Mouse (Mus musculus) intestine, embryonic 15.5 days (tissue): ENCODE measurements around the gene Chrnd. TPM values are rescaled to one million over a fixed set of nuclear protein-coding genes. Genes with fewer than 3 reads are reported as not detected.

Experiments used
- ATAC-seq: fragments of 200-750 bp; cut with Nextera tagmentation; 2 replicates; pipeline ENCODE4 v1.8.0; 2017; ENCODE audit warnings: moderate TSS enrichment, moderate library complexity
- H3K27ac ChIP-seq: fragments of 300-500 bp; sonication (generic); 2 replicates; pipeline ENCODE4 v1.5.1; 2015; ENCODE audit warnings: mild to moderate bottlenecking, inconsistent platforms
- H3K27me3 ChIP-seq: fragments of 300-500 bp; sonication (generic); replicated peaks from 2 replicates; pipeline ENCODE4 v1.6.1; 2015; ENCODE audit warnings: inconsistent platforms
- H3K36me3 ChIP-seq: fragments of 300-500 bp; sonication (generic); 2 replicates; pipeline ENCODE4 v1.6.1; 2015; ENCODE audit warnings: inconsistent platforms
- H3K4me1 ChIP-seq: fragments of 300-500 bp; sonication (generic); replicated peaks from 2 replicates; pipeline ENCODE4 v1.6.1; 2015; ENCODE audit warnings: inconsistent platforms
- H3K4me2 ChIP-seq: fragments of 300-500 bp; sonication (generic); replicated peaks from 2 replicates; pipeline ENCODE4 v1.6.1; 2015; ENCODE audit warnings: mild to moderate bottlenecking, inconsistent platforms
- H3K4me3 ChIP-seq: fragments of 300-500 bp; sonication (generic); replicated peaks from 2 replicates; pipeline ENCODE4 v1.5.1; 2015; ENCODE audit warnings: inconsistent platforms
- H3K9ac ChIP-seq: fragments of 300-500 bp; sonication (generic); 2 replicates; pipeline ENCODE4 v1.6.1; 2015; ENCODE audit warnings: inconsistent platforms
- H3K9me3 ChIP-seq: fragments of 300-500 bp; sonication (generic); 2 replicates; pipeline ENCODE4 v1.6.1; 2016; ENCODE audit warnings: inconsistent platforms
- WGBS: fragments of 180-500 bp; shearing (Covaris S2); methylation state at CpG from one replicate; pipeline ENCODE4 v1.1.7; 2015; 5-methylcytosine and 5-hydroxymethylcytosine counted together
- polyA plus RNA-seq: library from polyadenylated mRNA; unstranded; fragments of >200 nt; fragmentation: Nextera tagmentation; extraction: Ambion mirVana; gene quantifications from 2 replicates; pipeline ENCODE4 v1.2.1, GENCODE M21; 2015

Chrnd gene
- polyA plus RNA-seq, 1 experiment from 2014 or later, result not detected

GRCm38 (mm10) chr1:87214748-87215147 lies 24.3 kb downstream of the Chrnd start:
- peak overlapping the region; percentile 98 for H3K9ac ChIP-seq
- no peak for ATAC-seq
- peak overlapping the region; percentile 67 for H3K4me2 ChIP-seq
- no peak overlapping the region for H3K27ac ChIP-seq
- WGBS, result 7% methylated on average over 4 of the region's 4 CpGs
- no peaks in the 10 kb centered on the region; the same call in 1 of the 2 replicates for H3K36me3 ChIP-seq
- H3K4me3 ChIP-seq, result peak overlapping the region; percentile 92
- peaks cover 10% of the 10 kb centered on the region for H3K4me1 ChIP-seq
- no peaks in the 10 kb centered on the region for H3K27me3 ChIP-seq
- no peaks in the 10 kb centered on the region for H3K9me3 ChIP-seq

DNA sequence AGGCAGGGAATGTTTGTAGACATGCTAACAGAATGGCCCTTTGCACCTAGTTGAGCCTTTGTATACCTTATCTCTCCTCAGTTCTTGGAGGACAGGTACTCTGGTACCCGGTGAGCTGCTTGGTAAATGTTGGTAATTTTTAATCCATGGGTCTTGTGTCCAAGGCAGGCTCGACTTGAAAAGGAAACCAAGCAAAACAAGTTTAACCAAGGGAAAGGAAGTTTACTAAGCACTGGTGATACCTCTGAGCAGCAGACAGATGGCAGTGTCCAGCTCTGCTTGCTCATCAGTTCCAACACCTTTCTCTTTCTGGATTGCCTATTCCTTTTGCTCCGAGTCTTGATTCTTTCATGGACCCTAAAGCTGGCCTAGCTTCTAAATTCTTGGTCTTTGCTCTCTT lies 27.5 kb downstream of the Chrnd start:
- Histone ChIP-seq H3K9ac (no peak overlapping the region), H3K9me3 (no peaks in the 10 kb centered on the region), H3K4me2 (no peak overlapping the region), H3K4me3 (no peak overlapping the region), H3K4me1 (peaks cover 9% of the 10 kb centered on the region), H3K27me3 (no peaks in the 10 kb centered on the region), H3K36me3 (peaks cover 16% of the 10 kb centered on the region), H3K27ac (no peak overlapping the region)
- WGBS, result 61% methylated on average over 3 of the region's 3 CpGs
- no peak for ATAC-seq

- H3K4me1 ChIP-seq, result no peaks in the 10 kb centered on the region
- H3K4me2 ChIP-seq, result no peak overlapping the region
- H3K36me3 ChIP-seq, result peaks cover 51% of the 10 kb centered on the region
- no peak overlapping the region for H3K4me3 ChIP-seq
- no peak for ATAC-seq
- H3K9ac ChIP-seq, result no peak overlapping the region
- H3K27me3 ChIP-seq, result no peaks in the 10 kb centered on the region
- H3K27ac ChIP-seq, result no peak overlapping the region
- no peaks in the 10 kb centered on the region for H3K9me3 ChIP-seq
- 95% methylated on average over 8 of the region's 8 CpGs for WGBS
These were observed 35.3 kb downstream of the Chrnd start for GRCm38 (mm10) chr1:87225739-87226138.

DNA sequence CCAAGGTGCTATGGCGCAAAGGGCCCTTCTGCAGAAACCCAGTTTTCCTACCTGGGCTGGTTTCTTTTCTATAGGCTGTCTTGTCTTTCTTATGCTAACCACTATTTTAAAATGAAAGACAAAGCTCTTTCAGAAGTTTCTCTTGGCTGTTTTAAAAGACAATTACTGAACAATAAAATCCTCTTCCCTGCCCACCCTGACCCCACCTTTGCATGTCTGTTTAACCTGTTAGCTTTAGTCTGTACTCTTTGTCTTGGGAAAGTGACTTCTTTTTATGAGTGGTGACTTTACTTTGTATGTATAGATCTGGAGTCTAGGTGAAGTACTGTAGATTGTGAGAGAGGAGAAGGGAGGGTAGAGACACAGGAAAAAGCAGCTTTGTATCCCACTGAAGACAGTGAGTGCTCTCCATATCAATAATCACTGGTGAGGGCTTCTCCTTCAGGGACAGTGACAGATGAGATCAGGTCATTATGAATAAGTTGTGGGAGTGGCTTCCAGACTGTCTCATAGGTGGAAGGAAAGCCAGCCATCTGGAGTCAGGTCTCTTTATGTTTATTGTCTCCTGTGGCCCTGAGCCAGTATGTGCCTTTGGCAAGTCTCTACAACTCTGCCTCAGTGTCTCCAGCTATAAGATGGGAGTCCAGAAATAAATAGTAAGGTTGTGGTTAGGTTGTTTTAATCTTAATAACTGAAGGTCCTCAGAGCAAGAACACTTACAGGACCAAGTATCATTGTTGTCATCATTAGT lies 36.2 kb downstream of the Chrnd start:
- ATAC-seq, result no peak
- Histone ChIP-seq H3K9me3 (no peaks in the 10 kb centered on the region), H3K27me3 (no peaks in the 10 kb centered on the region), H3K4me2 (no peak overlapping the region), H3K4me3 (no peak overlapping the region), H3K4me1 (no peaks in the 10 kb centered on the region), H3K27ac (no peak overlapping the region), H3K36me3 (peaks cover 47% of the 10 kb centered on the region), H3K9ac (no peak overlapping the region)
- WGBS, result 96% methylated on average over 1 of the region's 1 CpGs

- no peak overlapping the region for H3K4me2 ChIP-seq
- no peak overlapping the region for H3K9ac ChIP-seq
- WGBS, result 92% methylated on average over 3 of the region's 3 CpGs
- no peak for ATAC-seq
- H3K36me3 ChIP-seq, result peaks cover 46% of the 10 kb centered on the region
- H3K9me3 ChIP-seq, result no peaks in the 10 kb centered on the region
- no peaks in the 10 kb centered on the region for H3K4me1 ChIP-seq
- no peaks in the 10 kb centered on the region for H3K27me3 ChIP-seq
- H3K4me3 ChIP-seq, result no peak overlapping the region
- H3K27ac ChIP-seq, result no peak overlapping the region
These were observed 36.7 kb downstream of the Chrnd start for GRCm38 (mm10) chr1:87227160-87227550.

GRCm38 (mm10) chr1:87230606-87231005 lies 40.2 kb downstream of the Chrnd start:
- H3K9me3 ChIP-seq, result no peaks in the 10 kb centered on the region
- no peak overlapping the region for H3K9ac ChIP-seq
- H3K36me3 ChIP-seq, result peaks cover 36% of the 10 kb centered on the region
- no peak overlapping the region for H3K4me2 ChIP-seq
- WGBS, result 88% methylated on average over 5 of the region's 5 CpGs
- no peak overlapping the region for H3K27ac ChIP-seq
- H3K4me1 ChIP-seq, result no peaks in the 10 kb centered on the region
- no peaks in the 10 kb centered on the region for H3K27me3 ChIP-seq
- ATAC-seq, result no peak
- no peak overlapping the region for H3K4me3 ChIP-seq

- Histone ChIP-seq H3K27me3 (no peaks in the 10 kb centered on the region), H3K4me3 (no peak overlapping the region), H3K9me3 (no peaks in the 10 kb centered on the region), H3K4me2 (no peak overlapping the region), H3K27ac (no peak overlapping the region), H3K4me1 (no peaks in the 10 kb centered on the region), H3K36me3 (peaks cover 22% of the 10 kb centered on the region), H3K9ac (no peak overlapping the region)
- 82% methylated on average over 7 of the region's 7 CpGs for WGBS
- no peak for ATAC-seq
These were observed 41.8 kb downstream of the Chrnd start for GRCm38 (mm10) chr1:87232197-87232596.

- 48% methylated on average over 8 of the region's 8 CpGs for WGBS
- no peaks in the 10 kb centered on the region for H3K4me1 ChIP-seq
- no peak overlapping the region for H3K4me2 ChIP-seq
- H3K27me3 ChIP-seq, result no peaks in the 10 kb centered on the region
- H3K36me3 ChIP-seq, result 0 out of 2 replicates have a peak, but pooled peaks cover 8% of the 10 kb centered on the region
- ATAC-seq, result no peak
- no peak overlapping the region for H3K9ac ChIP-seq
- no peak overlapping the region for H3K4me3 ChIP-seq
- no peak overlapping the region for H3K27ac ChIP-seq
- H3K9me3 ChIP-seq, result no peaks in the 10 kb centered on the region
These were observed 48.6 kb downstream of the Chrnd start for GRCm38 (mm10) chr1:87239056-87239455.

DNA sequence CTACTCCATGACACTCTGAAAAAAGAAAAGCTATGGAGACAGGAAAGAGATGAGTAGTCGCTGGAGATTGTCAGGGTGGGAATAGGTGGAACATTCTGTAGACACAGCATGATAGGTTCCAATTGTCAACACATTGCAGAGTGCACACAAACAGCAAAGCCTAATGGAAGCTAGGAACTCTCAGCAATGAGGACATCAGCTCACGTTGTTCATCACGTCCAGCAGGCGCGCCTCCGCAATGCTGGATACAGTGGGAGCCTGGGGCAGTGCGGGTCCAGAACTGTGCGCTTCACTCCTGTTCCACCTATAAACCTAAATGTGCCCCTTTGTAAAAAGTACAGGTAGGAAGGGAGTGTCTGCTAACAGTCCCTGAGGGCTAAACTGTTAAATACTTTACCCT lies 52.6 kb downstream of the Chrnd start:
- Histone ChIP-seq H3K27me3 (no peaks in the 10 kb centered on the region), H3K9me3 (no peaks in the 10 kb centered on the region), H3K36me3 (0 out of 2 replicates have a peak, but pooled peaks cover 8% of the 10 kb centered on the region), H3K9ac (no peak overlapping the region), H3K4me2 (no peak overlapping the region), H3K27ac (no peak overlapping the region), H3K4me3 (no peak overlapping the region), H3K4me1 (0 out of 2 replicates have a peak, but pooled peaks cover 3% of the 10 kb centered on the region)
- no peak for ATAC-seq
- 92% methylated on average over 8 of the region's 8 CpGs for WGBS

DNA sequence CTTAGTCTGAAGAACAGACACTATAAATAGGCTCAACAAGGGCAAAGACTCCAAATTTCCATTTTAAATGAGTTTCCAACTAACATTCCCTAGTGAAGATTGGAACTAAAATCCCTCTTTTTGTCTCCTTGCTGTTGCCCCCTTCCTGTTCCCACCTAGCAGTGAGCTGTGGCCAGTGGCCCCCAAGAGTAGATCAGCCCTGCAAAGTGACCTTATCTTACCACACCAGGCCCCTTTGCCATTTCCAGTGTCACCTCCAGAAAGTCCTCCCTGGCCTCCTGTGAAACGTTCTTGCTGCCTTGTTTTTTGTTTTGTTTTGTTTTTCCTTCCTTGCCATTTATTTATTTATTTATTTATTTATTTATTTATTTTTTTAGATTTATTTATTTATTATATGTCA lies 55.0 kb downstream of the Chrnd start:
- Histone ChIP-seq H3K36me3 (no peaks in the 10 kb centered on the region), H3K4me1 (0 out of 2 replicates have a peak, but pooled peaks cover 3% of the 10 kb centered on the region), H3K9ac (no peak overlapping the region), H3K27ac (no peak overlapping the region), H3K9me3 (no peaks in the 10 kb centered on the region), H3K4me3 (no peak overlapping the region), H3K27me3 (no peaks in the 10 kb centered on the region), H3K4me2 (no peak overlapping the region)
- no peak for ATAC-seq
- WGBS, result 38% methylated on average over 1 of the region's 1 CpGs

DNA sequence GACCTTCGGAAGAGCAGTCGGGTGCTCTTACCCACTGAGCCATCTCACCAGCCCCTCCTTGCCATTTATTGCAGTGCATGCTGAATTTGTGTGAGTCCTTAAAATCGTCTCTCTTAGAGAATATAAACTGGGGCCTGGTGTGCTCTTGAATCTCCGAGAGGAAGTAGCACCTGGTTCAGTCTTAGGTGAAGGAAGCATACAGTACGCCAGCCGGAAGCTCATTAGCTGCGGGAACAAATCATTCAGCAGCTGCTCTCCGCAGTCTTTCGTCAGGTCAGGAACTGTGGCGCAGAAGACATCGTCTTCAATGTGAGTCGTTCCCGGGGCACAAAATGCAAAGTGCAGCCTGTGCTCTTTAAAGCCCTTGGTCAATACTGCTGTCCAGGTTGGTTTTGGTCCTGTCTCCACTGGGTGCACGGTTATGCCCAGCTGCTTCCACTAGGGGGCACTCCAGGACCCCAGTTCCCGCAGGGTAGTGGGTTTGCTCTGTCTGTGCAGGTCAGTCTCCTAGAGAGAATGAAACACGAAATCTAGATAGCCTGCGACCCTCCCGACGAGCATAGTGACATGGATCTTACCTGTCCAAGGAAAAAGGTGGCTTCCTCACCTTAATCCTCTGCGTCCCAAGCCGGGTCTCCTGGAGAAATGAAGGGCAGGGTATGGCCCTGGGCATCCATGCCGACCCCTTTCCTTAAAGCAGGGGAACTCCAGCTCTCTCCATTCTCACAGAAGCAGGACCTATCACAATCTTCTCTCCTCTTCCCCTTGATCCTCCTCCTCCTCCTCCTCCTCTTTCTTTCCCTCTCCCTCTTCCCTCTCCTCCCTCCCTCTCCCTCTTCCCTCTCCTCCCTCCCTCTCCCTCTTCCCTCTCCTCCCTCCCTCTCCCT lies 55.8 kb downstream of the Chrnd start:
- Histone ChIP-seq H3K9me3 (no peaks in the 10 kb centered on the region), H3K27me3 (no peaks in the 10 kb centered on the region), H3K4me1 (0 out of 2 replicates have a peak, but pooled peaks cover 3% of the 10 kb centered on the region), H3K9ac (no peak overlapping the region), H3K27ac (no peak overlapping the region), H3K36me3 (no peaks in the 10 kb centered on the region), H3K4me2 (peak overlapping the region; percentile 34; the same call in 1 of the 2 replicates), H3K4me3 (no peak overlapping the region)
- peak; percentile 90 for ATAC-seq
- WGBS, result 24% methylated on average over 22 of the region's 22 CpGs
